Mouse (Mus musculus): Measurements from ENCODE around the gene Gm21974.
"Not testable (repeated sequence)": the region's sequence is repeated elsewhere in the genome, so short reads cannot be mapped to it uniquely, and the experiment has no call there.

Gm21974 gene

GRCm38 (mm10) chr7:127837878-127838277, 57.4 kb downstream of the Gm21974 start:
- peaks cover 13% of the 10 kb centered on the region for H3K4me1 ChIP-seq (replicated peaks; ENCODE audit: low read depth, low read length)
- not testable (repeated sequence) for H3K27me3 ChIP-seq (ENCODE audit: insufficient read depth, low read length); H3K4me3 ChIP-seq (replicated peaks; ENCODE audit: low read length); H3K9me3 ChIP-seq (ENCODE audit: low read length); H3K36me3 ChIP-seq (ENCODE audit: insufficient read depth, low read length)
- TF ChIP-seq CTCF (conservative IDR thresholded peaks at IDR 0.05; ENCODE audit: low read length) = peak; percentile 40

- H3K9me3 ChIP-seq (ENCODE audit: low read length) = no peaks in the 10 kb centered on the region
- TF ChIP-seq POU5F1 (IDR thresholded peaks at IDR 0.05; ENCODE audit: borderline replicate concordance, low read length) (no peak), NANOG (IDR thresholded peaks at IDR 0.05; ENCODE audit: borderline replicate concordance, low read length) (no peak), CTCF (conservative IDR thresholded peaks at IDR 0.05; ENCODE audit: low read length) (no peak)
- no peak overlapping the region for H3K4me3 ChIP-seq (replicated peaks; ENCODE audit: low read length)
- no peaks in the 10 kb centered on the region for H3K36me3 ChIP-seq (ENCODE audit: insufficient read depth, low read length)
- peaks cover 3% of the 10 kb centered on the region; the same call in 1 of the 2 replicates for H3K27me3 ChIP-seq (ENCODE audit: insufficient read depth, low read length)
- H3K4me1 ChIP-seq (replicated peaks; ENCODE audit: low read depth, low read length) = peaks cover 9% of the 10 kb centered on the region
Observed at GRCm38 (mm10) chr7:127837473-127837872, 57.8 kb downstream of the Gm21974 start.

All from E14TG2a.4 (cell line).